Mouse (Mus musculus): Measurements from ENCODE around the gene Mfap3.

DNA sequence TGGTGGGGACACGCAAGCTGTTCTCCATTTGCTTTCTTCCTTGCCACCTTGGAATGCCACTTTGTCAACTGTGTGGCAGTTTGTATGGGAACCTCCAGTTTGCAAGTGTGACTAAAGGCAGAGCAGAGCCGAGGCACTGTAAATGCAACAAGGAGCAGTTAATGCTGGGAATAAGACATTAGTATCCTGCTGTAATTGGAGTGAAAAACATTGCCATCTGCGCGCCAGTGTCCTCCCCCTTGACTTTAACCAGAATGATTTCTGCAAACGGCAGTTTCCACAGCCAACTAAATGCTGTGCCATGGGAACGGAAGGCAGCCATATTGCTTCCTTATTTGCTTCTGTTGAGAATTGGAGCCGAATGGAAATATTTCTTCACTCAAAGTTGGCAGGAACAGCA is 3.6 kb downstream of the Mfap3 start:
- TF ChIP-seq CTCF (IDR thresholded peaks at IDR 0.05; ENCODE audit: control insufficient read depth, insufficient read depth, insufficient read length) (no peak), MAX (IDR thresholded peaks at IDR 0.05) (no peak), USF1 (IDR thresholded peaks at IDR 0.05; ENCODE audit: low read depth) (no peak), MYOG (IDR thresholded peaks at IDR 0.05; ENCODE audit: control insufficient read depth, extremely low read depth, insufficient read length) (no peak), MYOD1 (IDR thresholded peaks at IDR 0.05; ENCODE audit: control insufficient read depth, insufficient read length, low read depth) (no peak)
